Mouse (Mus musculus): ENCODE results near the gene Aox3.
A peak's percentile ranks its signal among the peaks of the same experiment; 100 is the strongest.

The Aox3 gene

DNA sequence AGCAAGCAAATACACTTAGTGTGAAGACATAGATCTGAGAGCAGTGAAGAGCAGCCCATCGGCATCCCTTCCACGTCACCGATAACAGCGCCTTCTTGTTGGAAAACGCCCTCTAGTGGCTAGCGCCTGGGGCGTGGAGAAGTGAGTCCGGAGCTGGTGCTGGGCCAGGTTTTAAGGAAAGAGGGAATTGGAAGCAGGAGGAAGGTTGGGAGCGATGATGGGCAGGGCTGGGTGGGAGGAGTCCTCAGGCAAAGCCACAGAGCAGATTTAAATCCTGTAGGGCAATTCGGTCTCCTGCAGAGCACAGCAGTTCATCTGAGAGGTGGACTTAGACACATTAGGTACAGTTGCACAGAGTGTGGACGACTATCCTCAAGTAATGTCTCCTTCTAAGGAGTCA is at the start of gene Aox3:
Aox3 (plus strand) TSS at position 251 of the 400 bp plus-strand sequence.
- DNase-seq (ENCODE audit: extremely low spot score), result peak; percentile 70

DNA sequence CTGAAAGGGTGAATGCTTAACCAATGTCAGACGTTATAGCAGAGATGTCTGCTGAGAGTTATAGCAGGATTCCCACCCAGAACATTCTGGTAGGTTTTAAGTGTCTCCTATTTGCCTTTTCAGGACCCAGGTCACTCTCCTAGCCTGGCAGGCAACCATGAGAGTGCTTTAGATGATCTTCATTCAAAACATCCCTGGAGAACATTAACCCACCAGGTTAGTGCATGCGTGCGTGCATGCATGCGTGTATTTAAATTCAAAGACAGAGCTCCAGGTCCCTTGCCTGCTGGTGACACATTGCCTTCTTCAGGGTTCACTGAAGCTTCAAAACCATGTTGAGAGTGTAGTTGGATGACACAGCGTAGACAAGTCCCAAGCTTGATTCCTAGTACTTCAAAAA is 47.8 kb upstream of the Aox3 start:
- DNase-seq (ENCODE audit: extremely low spot score), result no peak

- DNase-seq (ENCODE audit: extremely low spot score), result no peak
Observed at GRCm38 (mm10) chr1:58065606-58066005, 47.3 kb upstream of the Aox3 start.

DNA sequence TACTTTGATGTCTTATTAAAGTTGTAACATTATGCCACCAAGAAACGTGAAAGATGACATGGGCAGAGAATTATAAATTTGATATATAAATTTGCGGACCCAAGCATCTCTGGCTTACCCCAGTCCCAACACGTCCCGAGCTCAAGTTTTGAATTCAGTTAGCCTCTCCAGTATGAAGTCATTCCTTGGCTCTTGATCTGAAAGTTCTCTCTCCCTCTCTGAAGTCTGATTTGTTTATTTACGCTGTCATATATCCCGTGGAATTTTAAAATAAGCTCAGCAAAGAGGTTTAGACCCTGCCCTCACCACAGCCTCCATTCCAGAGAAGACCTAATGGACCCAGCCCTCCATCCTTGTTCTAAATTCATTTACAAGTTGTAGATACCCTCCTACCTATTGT is 43.7 kb upstream of the Aox3 start:
- no peak for DNase-seq (ENCODE audit: extremely low spot score)

DNA sequence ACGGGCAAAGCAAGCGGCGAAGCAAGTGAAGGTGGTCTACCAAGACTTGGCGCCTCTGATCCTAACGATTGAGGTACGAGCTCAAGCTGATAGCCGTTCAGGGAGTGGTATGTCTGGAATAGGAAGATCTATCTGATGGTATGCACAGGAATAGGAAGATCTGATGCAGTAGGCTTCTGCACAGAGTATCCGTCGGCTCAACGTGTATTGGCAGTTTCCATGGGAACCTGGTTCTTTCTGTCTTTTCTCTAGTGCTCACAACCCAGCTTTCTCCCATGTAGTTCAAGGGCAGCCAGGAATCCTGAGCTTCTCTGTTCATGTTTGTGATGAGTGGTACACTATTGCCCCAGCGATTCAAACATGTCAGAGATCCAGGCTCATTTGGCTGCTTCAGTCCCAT is 42.8 kb upstream of the Aox3 start:
- no peak for DNase-seq (ENCODE audit: extremely low spot score)

- DNase-seq (ENCODE audit: extremely low spot score), result no peak
Observed at GRCm38 (mm10) chr1:58071006-58071405, 41.9 kb upstream of the Aox3 start.

DNA sequence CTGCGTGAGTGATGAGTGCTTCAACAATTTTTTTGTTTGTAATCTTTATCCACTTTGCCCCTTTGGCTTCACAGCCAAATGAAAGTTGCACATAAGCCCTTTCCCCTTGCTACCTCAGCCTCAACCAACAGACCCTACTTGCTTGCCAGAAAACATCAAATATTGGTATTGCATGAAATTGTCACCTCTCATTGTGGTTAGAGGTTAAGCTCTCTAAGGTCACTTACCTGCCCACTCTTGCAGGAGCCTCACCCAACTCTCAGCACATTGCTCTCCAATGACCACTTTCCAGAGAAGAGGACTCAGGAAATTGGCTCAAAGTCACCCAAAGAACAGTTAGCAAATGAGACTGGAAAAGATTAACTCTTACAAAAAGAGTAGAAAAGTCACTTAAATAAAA is 41.4 kb upstream of the Aox3 start:
- DNase-seq (ENCODE audit: extremely low spot score), result no peak

DNA sequence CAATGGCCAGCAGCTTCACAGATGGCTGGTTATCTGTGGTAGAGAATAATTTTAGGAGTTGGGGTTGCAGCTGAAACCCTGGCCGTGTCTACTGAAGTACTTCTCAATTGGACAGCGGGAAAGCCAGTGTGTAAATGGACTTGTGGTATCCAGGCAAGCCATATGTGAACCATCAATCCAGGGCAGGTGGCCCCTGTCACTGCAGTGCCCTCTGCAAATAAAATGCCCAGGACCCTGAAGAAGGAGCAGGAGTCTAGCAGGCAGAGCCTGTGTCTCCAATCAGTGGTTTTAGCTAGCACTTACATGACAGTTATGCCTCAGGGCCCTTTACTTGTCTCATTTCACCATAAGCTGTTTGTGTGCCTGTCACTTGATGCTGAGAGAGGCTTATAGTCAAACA is 40.5 kb upstream of the Aox3 start:
- no peak for DNase-seq (ENCODE audit: extremely low spot score)

DNA sequence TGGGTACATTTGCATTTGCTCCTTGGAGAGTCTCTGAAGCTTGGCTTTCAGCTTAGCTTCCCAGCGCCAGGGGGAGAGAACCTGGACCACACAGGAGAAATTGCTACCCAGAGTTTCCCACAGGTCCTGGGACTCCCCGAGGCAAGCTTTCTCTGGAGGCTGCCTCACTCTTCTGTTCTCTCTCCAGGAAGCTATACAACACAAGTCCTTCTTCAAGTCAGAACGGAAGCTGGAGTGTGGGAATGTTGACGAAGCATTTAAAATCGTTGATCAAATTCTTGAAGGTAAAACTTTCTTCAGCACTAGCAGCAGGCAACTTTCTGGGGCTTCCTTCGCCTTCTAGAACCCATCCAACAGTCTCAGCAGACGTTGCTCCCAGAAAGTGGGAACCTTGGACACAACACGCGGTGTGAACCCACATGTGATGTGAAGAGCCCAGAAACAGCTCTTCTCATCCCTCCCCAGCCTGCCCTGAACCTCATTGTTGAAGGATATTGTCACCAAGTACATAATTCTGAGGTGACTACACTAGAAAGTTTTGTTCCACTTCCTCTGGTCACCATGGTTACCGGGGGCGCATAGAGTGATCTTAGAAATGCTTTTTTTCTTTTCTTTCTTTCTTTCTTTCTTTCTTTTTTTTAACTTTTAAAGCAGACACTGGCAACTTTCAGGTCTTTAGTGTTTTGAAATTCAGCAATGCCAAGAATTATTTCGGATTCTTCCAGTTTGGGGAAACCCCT is 39.8 kb upstream of the Aox3 start:
- DNase-seq (ENCODE audit: extremely low spot score), result no peak

GRCm38 (mm10) chr1:58074266-58074665 is 38.7 kb upstream of the Aox3 start:
- DNase-seq (ENCODE audit: extremely low spot score), result no peak

DNA sequence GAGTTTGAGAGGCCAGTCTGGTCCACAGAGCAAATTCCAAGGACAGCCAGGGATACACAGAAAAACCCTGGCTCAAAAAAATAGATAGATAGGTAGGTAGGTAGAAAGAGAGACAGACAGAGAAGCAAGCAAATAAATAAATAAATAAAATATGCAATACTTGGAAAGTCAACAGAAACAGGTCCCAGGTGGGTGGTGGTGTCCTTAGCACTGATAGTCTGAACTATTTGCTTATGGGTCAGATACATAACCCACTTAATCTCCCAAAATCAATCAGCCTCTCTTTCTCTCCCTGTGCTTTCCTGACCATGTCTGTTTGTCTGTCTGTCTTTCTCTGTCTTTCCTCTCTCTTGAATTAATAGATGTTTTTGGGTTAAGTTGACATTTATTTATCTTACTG is 35.0 kb upstream of the Aox3 start:
- DNase-seq (ENCODE audit: extremely low spot score), result no peak

DNA sequence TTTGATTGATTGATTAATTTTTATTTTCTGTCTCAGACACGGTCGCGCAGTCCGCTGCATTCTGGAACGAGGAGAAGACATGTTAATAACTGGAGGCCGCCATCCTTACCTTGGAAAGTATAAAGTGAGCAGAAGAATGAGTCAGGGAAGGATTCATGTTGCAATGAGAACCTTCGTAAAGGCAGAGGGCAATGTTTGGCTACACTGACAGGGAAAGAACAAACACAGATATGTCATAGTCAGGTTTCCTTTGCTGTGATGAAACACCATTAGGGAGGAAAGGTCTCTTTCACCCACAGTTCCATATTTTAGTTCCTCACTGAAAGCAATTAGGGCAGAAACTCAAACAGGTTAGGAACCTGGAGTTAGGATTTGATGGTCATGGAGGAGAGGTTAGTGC is 34.5 kb upstream of the Aox3 start:
- DNase-seq (ENCODE audit: extremely low spot score), result no peak

GRCm38 (mm10) chr1:58079689-58080088 is 33.2 kb upstream of the Aox3 start:
- no peak for DNase-seq (ENCODE audit: extremely low spot score)

- no peak for DNase-seq (ENCODE audit: extremely low spot score)
Observed at GRCm38 (mm10) chr1:58080446-58080845, 32.5 kb upstream of the Aox3 start.

- DNase-seq (ENCODE audit: extremely low spot score), result no peak
Observed at GRCm38 (mm10) chr1:58081356-58081755, 31.6 kb upstream of the Aox3 start.

GRCm38 (mm10) chr1:58089316-58089715 is 23.6 kb upstream of the Aox3 start:
- DNase-seq (ENCODE audit: extremely low spot score), result no peak

- no peak for DNase-seq (ENCODE audit: extremely low spot score)
Observed at GRCm38 (mm10) chr1:58090191-58090590, 22.7 kb upstream of the Aox3 start.

GRCm38 (mm10) chr1:58091213-58091612 is 21.7 kb upstream of the Aox3 start:
- no peak for DNase-seq (ENCODE audit: extremely low spot score)

- DNase-seq (ENCODE audit: extremely low spot score), result no peak
Observed at GRCm38 (mm10) chr1:58091992-58092560, 20.9 kb upstream of the Aox3 start.

DNA sequence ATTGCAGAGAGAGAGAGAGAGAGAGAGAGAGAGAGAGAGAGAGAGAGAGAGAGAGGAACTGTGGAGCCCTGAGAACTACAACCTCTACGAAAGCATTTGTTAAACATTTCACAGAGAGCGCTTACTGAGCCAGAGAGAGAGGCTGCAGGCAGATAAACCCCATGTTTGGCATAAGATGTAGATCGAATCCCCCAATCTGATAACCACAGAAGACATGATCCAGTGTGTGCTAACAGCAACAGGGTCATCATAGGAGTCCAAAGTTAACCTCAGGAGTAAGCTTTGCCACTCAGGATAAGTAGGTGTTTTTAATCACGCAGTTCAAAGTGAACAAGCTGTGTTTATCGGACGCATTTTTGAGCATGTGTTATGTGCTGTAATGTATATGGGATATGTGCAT is 15.6 kb upstream of the Aox3 start:
- no peak for DNase-seq (ENCODE audit: extremely low spot score)

GRCm38 (mm10) chr1:58099119-58099518 is 13.8 kb upstream of the Aox3 start:
- DNase-seq (ENCODE audit: extremely low spot score), result no peak

- no peak for DNase-seq (ENCODE audit: extremely low spot score)
Observed at GRCm38 (mm10) chr1:58101531-58102146, 11.3 kb upstream of the Aox3 start.

GRCm38 (mm10) chr1:58102494-58102893 is 10.4 kb upstream of the Aox3 start:
- DNase-seq (ENCODE audit: extremely low spot score), result no peak
